ENCODE assay signal across 16 mouse cellular contexts in genomic region chr13:9692876-9693275, GRCm38 (mm10).
"Had no signal": no experiment of that assay in that cellular context is flagged by ENCODE, and none has a peak within 500 bp of the region (broad histone marks: within the 10 kb centered on the region; RNA-seq: fewer than 3 reads in every experiment).

No protein-coding gene starts in this region.

- H3K9ac ChIP-seq: liver, embryonic 15.5 days; liver, postnatal 0 days; lung, embryonic 15.5 days; midbrain, embryonic 12.5 days; neural tube, embryonic 12.5 days; stomach, embryonic 15.5 days had no signal

- ATAC-seq: liver, postnatal 0 days; lung, postnatal 0 days had no signal

- H3K4me3 ChIP-seq: liver, embryonic 15.5 days; lung, embryonic 15.5 days; megakaryocyte, embryonic 14.5 days; midbrain, embryonic 12.5 days; neural tube, embryonic 12.5 days; stomach, embryonic 15.5 days had no signal

- H3K27ac ChIP-seq: liver, embryonic 15.5 days; lung, embryonic 15.5 days; macrophage; midbrain, embryonic 12.5 days; neural tube, embryonic 12.5 days; stomach, embryonic 15.5 days; stomach, postnatal 0 days had no signal

- H3K4me2 ChIP-seq: liver, embryonic 15.5 days; lung, embryonic 15.5 days; midbrain, embryonic 12.5 days; neural tube, embryonic 12.5 days; stomach, embryonic 15.5 days had no signal

- DNase-seq: liver, postnatal 0 days; lung, postnatal 14 days; lung, postnatal 36 days; midbrain, embryonic 14.5 days; right cerebral cortex, postnatal 14 days; thymus, adult 2 months; thymus, postnatal 36 days had no signal

- H3K9me3 ChIP-seq: liver, embryonic 15.5 days; lung, embryonic 15.5 days; megakaryocyte, embryonic 14.5 days; midbrain, embryonic 12.5 days; neural tube, embryonic 12.5 days; stomach, embryonic 15.5 days had no signal

- H3K27me3 ChIP-seq: liver, embryonic 15.5 days; lung, embryonic 15.5 days; megakaryocyte, embryonic 14.5 days; midbrain, embryonic 12.5 days; neural tube, embryonic 12.5 days; stomach, embryonic 15.5 days had no signal

- H3K4me1 ChIP-seq: liver, embryonic 15.5 days; midbrain, embryonic 12.5 days; neural tube, embryonic 12.5 days; stomach, embryonic 15.5 days had no signal
